Mouse (Mus musculus) erythroblast, embryonic 14.5 days (primary cell): ENCODE results near the gene Nrp1.

Source experiments
- GATA1 ChIP-seq: IDR thresholded peaks from 2 replicates; pipeline ENCODE4 v1.6.1; 2012; ENCODE audit warnings: low read length, inconsistent platforms, mixed read lengths
- TAL1 ChIP-seq: IDR thresholded peaks from 3 replicates; pipeline ENCODE4 v1.6.1; 2012; ENCODE audit warnings: low read length, inconsistent platforms, mixed read lengths

- no peak for TF ChIP-seq GATA1
- TF ChIP-seq TAL1 = no peak
These were observed 108.5 kb downstream of the Nrp1 start for GRCm38 (mm10) chr8:128466681-128467430.
